Comparison of ENCODE assay signal across 8 mouse cellular contexts in the genomic region with DNA sequence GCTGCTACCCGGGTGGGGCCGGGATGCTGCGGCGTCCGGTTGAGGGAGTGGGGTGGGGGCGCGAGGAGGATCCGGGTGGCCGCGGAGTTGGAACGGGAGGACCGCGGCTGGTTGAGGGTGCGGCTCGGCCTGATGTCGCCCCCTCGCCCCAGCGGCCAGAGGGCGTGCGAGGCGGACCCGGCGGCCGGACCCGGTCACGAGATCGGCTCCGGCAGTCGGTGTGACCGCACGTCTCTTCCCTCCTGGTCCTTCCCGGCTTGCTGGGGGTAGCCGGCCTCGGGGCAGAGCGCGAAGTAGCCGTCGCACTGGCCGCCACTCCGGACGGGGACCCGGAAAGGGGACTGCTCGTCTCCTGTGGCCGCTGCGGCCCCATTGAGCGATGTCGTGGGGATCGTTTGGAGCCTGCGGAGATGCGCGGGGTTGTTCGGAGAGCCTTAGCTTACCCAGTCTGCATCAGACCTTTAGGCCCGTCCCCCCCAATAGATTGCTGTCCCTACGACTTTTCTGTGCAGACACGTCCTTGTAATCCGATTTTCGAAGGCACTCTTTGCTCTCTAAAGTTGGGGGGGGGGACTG. TPM values are rescaled to one million over a fixed set of nuclear protein-coding genes. Genes with fewer than 3 reads are reported as not detected.
DNase-seq lines count a peak whose midpoint lies in the region; ATAC-seq and TF ChIP-seq lines count a peak whose summit lies in the region.

No protein-coding gene starts in this region.

- no peak for DNase-seq in lung, postnatal 36 days
- DNase-seq in frontal cortex, postnatal 36 days (ENCODE audit: low spot score in 2 of 2), result no peak
- DNase-seq in frontal cortex, adult 2 months (ENCODE audit: extremely low spot score in 1 of 2, low spot score in 1 of 2), result no peak

- ATAC-seq in lung, embryonic 16.5 days (ENCODE audit: low read depth), result peak; percentile 77; the same call in 1 of the 2 replicates
- ATAC-seq in limb, embryonic 12.5 days (ENCODE audit: insufficient number of reproducible peaks, insufficient read depth, low FRiP score, low TSS enrichment, low read depth), result peak; percentile 78
- no peak for ATAC-seq in CD4-positive, CD25-positive, alpha-beta regulatory T cell, adult 4 months

- H3K4me2 ChIP-seq in lung, embryonic 16.5 days (ENCODE audit: low read depth, low read length), result peak overlapping the region; percentile 80
- peak overlapping the region; percentile 88 for H3K4me2 ChIP-seq in limb, embryonic 12.5 days

- no peaks in the 10 kb centered on the region for H3K27me3 ChIP-seq in lung, embryonic 16.5 days (ENCODE audit: control insufficient read depth, insufficient read depth, low read depth, low read length)
- H3K27me3 ChIP-seq in limb, embryonic 12.5 days, result no peaks in the 10 kb centered on the region
- no peaks in the 10 kb centered on the region for H3K27me3 ChIP-seq in small intestine, adult 2 months (ENCODE audit: control insufficient read depth, insufficient read depth, low read length)

- H3K36me3 ChIP-seq in lung, embryonic 16.5 days (ENCODE audit: control insufficient read depth, insufficient read depth, low read length), result no peaks in the 10 kb centered on the region
- H3K36me3 ChIP-seq in limb, embryonic 12.5 days, result peaks cover 6% of the 10 kb centered on the region; the same call in 1 of the 2 replicates
- peaks cover 1% of the 10 kb centered on the region; the same call in 1 of the 2 replicates for H3K36me3 ChIP-seq in small intestine, adult 2 months (ENCODE audit: control insufficient read depth, insufficient read depth, low read length)

- H3K9me3 ChIP-seq in lung, embryonic 16.5 days (ENCODE audit: control insufficient read depth, low read length), result no peaks in the 10 kb centered on the region
- no peaks in the 10 kb centered on the region for H3K9me3 ChIP-seq in limb, embryonic 12.5 days

- H3K27ac ChIP-seq in lung, embryonic 16.5 days (ENCODE audit: low read length), result peak overlapping the region; percentile 57; the same call in 1 of the 2 replicates
- H3K27ac ChIP-seq in embryonic fibroblast, embryonic 13.5 days (ENCODE audit: insufficient read depth, low read length), result peak overlapping the region; percentile 33
- H3K27ac ChIP-seq in limb, embryonic 12.5 days, result peak overlapping the region; percentile 72
- peak overlapping the region; percentile 55 for H3K27ac ChIP-seq in small intestine, adult 2 months (ENCODE audit: insufficient read depth, low read depth, low read length)

- H3K4me1 ChIP-seq in lung, embryonic 16.5 days (replicated peaks; ENCODE audit: control insufficient read depth, insufficient read depth, low read length), result peaks cover 7% of the 10 kb centered on the region; the same call in 1 of the 2 replicates
- H3K4me1 ChIP-seq in embryonic fibroblast, embryonic 13.5 days (ENCODE audit: control insufficient read depth, insufficient read depth, low read length), result no peaks in the 10 kb centered on the region
- peaks cover 8% of the 10 kb centered on the region for H3K4me1 ChIP-seq in limb, embryonic 12.5 days (replicated peaks)
- H3K4me1 ChIP-seq in small intestine, adult 2 months (ENCODE audit: control insufficient read depth, insufficient read depth, insufficient read length, low read length), result peaks cover 3% of the 10 kb centered on the region; the same call in 1 of the 2 replicates

- no peak for TF ChIP-seq CTCF in embryonic fibroblast, embryonic 13.5 days (IDR thresholded peaks at IDR 0.05; ENCODE audit: borderline replicate concordance, insufficient read depth, low read length)
- no peak for TF ChIP-seq CTCF in small intestine, adult 2 months (IDR thresholded peaks at IDR 0.05; ENCODE audit: extremely low read depth, insufficient read length, insufficient replicate concordance, low read depth, low read length)

- TF ChIP-seq POLR2A in embryonic fibroblast, embryonic 13.5 days (IDR thresholded peaks at IDR 0.05; ENCODE audit: low read depth, low read length), result no peak
- TF ChIP-seq POLR2A in small intestine, adult 2 months (IDR thresholded peaks at IDR 0.05; ENCODE audit: low read depth, low read length), result no peak; the same call in 1 of the 2 replicates

- WGBS in lung, embryonic 16.5 days, result 0% methylated on average over 53 of the region's 57 CpGs
- under 1% methylated on average over 57 of the region's 57 CpGs for WGBS in limb, embryonic 12.5 days
- WGBS in small intestine, adult 2 months, result under 1% methylated on average over 57 of the region's 57 CpGs

- H3K9ac ChIP-seq in lung, embryonic 16.5 days (ENCODE audit: low read length), result peak overlapping the region; percentile 88
- H3K9ac ChIP-seq in limb, embryonic 12.5 days (replicated peaks), result peak overlapping the region; percentile 90

- peak overlapping the region; percentile 99 for H3K4me3 ChIP-seq in lung, embryonic 16.5 days (ENCODE audit: low read length)
- H3K4me3 ChIP-seq in embryonic fibroblast, embryonic 13.5 days (ENCODE audit: insufficient read depth, low read length), result peak overlapping the region; percentile 99
- peak overlapping the region; percentile 91 for H3K4me3 ChIP-seq in limb, embryonic 12.5 days (replicated peaks)
- peak overlapping the region; percentile 81 for H3K4me3 ChIP-seq in small intestine, adult 2 months (ENCODE audit: low read depth, low read length)

RNA-seq across cellular contexts. Expression of gene Vps29, which starts 0.4 kb away (rescaled TPM):
- 210 and 225 TPM in 2 replicates for polyA plus RNA-seq in lung, embryonic 16.5 days (2015; fragmentation: Nextera tagmentation; extraction: Ambion mirVana)
- 138 and 165 TPM in 2 replicates for polyA plus RNA-seq in embryonic fibroblast, embryonic 13.5 days (2011; ENCODE audit: insufficient read length, low read depth, missing spikeins)
- polyA plus RNA-seq in limb, embryonic 12.5 days (2016; fragmentation: Nextera tagmentation; extraction: Ambion mirVana), result 167 and 170 TPM in 2 replicates
- polyA plus RNA-seq in small intestine, adult 2 months (2012; rRNA removed), result 31.4 and 36.6 TPM in 2 replicates
- polyA plus RNA-seq in CD4-positive, CD25-positive, alpha-beta regulatory T cell, adult 4 months (2017; shearing (Covaris generic)), result 100 to 1,000 TPM; 193 to 203 TPM
- 188 and 192 TPM in 2 replicates for polyA plus RNA-seq in frontal cortex, adult 2 months (2012; rRNA removed)

RNA-seq across cellular contexts. Expression of gene Rad9b, which starts 0.5 kb away (rescaled TPM):
- 10.2 and 11.4 TPM in 2 replicates for polyA plus RNA-seq in lung, embryonic 16.5 days (2015; fragmentation: Nextera tagmentation; extraction: Ambion mirVana)
- 4.0 and 4.4 TPM in 2 replicates for polyA plus RNA-seq in embryonic fibroblast, embryonic 13.5 days (2011; ENCODE audit: insufficient read length, low read depth, missing spikeins)
- 14.2 and 15.8 TPM in 2 replicates for polyA plus RNA-seq in limb, embryonic 12.5 days (2016; fragmentation: Nextera tagmentation; extraction: Ambion mirVana)
- polyA plus RNA-seq in small intestine, adult 2 months (2012; rRNA removed), result 0.39 and 0.98 TPM in 2 replicates
- 10 to 100 TPM; 13.6 to 17.0 TPM for polyA plus RNA-seq in CD4-positive, CD25-positive, alpha-beta regulatory T cell, adult 4 months (2017; shearing (Covaris generic))
- 8.7 and 10.8 TPM in 2 replicates for polyA plus RNA-seq in frontal cortex, adult 2 months (2012; rRNA removed)

RNA-seq across cellular contexts. Expression of gene Gpn3, which starts 17.1 kb away (rescaled TPM):
- 76.2 and 76.8 TPM in 2 replicates for polyA plus RNA-seq in lung, embryonic 16.5 days (2015; fragmentation: Nextera tagmentation; extraction: Ambion mirVana)
- 16.7 and 19.1 TPM in 2 replicates for polyA plus RNA-seq in embryonic fibroblast, embryonic 13.5 days (2011; ENCODE audit: insufficient read length, low read depth, missing spikeins)
- polyA plus RNA-seq in limb, embryonic 12.5 days (2016; fragmentation: Nextera tagmentation; extraction: Ambion mirVana), result 85.8 and 87.2 TPM in 2 replicates
- 22.4 and 32.6 TPM in 2 replicates for polyA plus RNA-seq in small intestine, adult 2 months (2012; rRNA removed)
- polyA plus RNA-seq in CD4-positive, CD25-positive, alpha-beta regulatory T cell, adult 4 months (2017; shearing (Covaris generic)), result 10 to 100 TPM; 56.9 to 67.7 TPM
- 30.4 and 33.0 TPM in 2 replicates for polyA plus RNA-seq in frontal cortex, adult 2 months (2012; rRNA removed)

RNA-seq across cellular contexts. Expression of gene Fam216a, which starts 17.6 kb away (rescaled TPM):
- polyA plus RNA-seq in lung, embryonic 16.5 days (2015; fragmentation: Nextera tagmentation; extraction: Ambion mirVana), result 65.2 and 66.5 TPM in 2 replicates
- 50.6 and 57.2 TPM in 2 replicates for polyA plus RNA-seq in embryonic fibroblast, embryonic 13.5 days (2011; ENCODE audit: insufficient read length, low read depth, missing spikeins)
- 95.0 and 99.5 TPM in 2 replicates for polyA plus RNA-seq in limb, embryonic 12.5 days (2016; fragmentation: Nextera tagmentation; extraction: Ambion mirVana)
- polyA plus RNA-seq in small intestine, adult 2 months (2012; rRNA removed), result 3.2 and 3.5 TPM in 2 replicates
- 1 to 10 TPM; 6.9 to 7.4 TPM for polyA plus RNA-seq in CD4-positive, CD25-positive, alpha-beta regulatory T cell, adult 4 months (2017; shearing (Covaris generic))
- polyA plus RNA-seq in frontal cortex, adult 2 months (2012; rRNA removed), result 102 TPM in 2 replicates

RNA-seq across cellular contexts. Expression of gene Arpc3, which starts 37.1 kb away (rescaled TPM):
- polyA plus RNA-seq in lung, embryonic 16.5 days (2015; fragmentation: Nextera tagmentation; extraction: Ambion mirVana), result 158 and 162 TPM in 2 replicates
- polyA plus RNA-seq in embryonic fibroblast, embryonic 13.5 days (2011; ENCODE audit: insufficient read length, low read depth, missing spikeins), result 275 and 314 TPM in 2 replicates
- 83.3 and 89.3 TPM in 2 replicates for polyA plus RNA-seq in limb, embryonic 12.5 days (2016; fragmentation: Nextera tagmentation; extraction: Ambion mirVana)
- polyA plus RNA-seq in small intestine, adult 2 months (2012; rRNA removed), result 46.5 and 105 TPM in 2 replicates
- polyA plus RNA-seq in CD4-positive, CD25-positive, alpha-beta regulatory T cell, adult 4 months (2017; shearing (Covaris generic)), result 100 to 1,000 TPM; 394 to 533 TPM
- 257 and 268 TPM in 2 replicates for polyA plus RNA-seq in frontal cortex, adult 2 months (2012; rRNA removed)
